Mouse (Mus musculus) heart, postnatal 0 days (tissue): ENCODE data around the gene Tec.

ENCODE experiments used
- CTCF ChIP-seq: IDR thresholded peaks from 2 replicates; pipeline ENCODE4 v1.5.1; 2016; ENCODE audit warnings: antibody characterized with exemption, control low read depth, low read depth
- EP300 ChIP-seq: IDR thresholded peaks from 2 replicates; pipeline ENCODE4 v1.6.1; 2016; ENCODE audit warnings: antibody characterized with exemption, low read depth

DNA sequence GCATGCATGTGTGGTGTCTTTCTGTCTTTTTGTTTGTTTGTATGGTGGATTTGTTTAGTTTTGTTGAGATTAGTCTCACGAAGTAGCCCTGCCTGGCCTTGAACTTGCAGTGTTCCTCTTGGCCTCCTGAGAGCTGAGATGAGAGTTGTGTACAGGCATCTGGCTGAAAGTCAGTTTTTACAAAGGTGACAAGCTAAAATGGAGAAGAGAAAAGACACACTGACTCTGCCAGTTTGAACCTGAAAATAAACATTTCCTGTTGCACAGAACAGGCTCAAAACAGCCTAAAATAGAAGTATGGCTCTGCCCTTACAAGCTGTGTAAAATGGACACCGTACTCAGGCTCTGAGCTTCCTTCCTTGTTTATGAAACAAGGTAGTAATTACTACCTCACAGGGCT lies 14.9 kb downstream of the Tec start:
- TF ChIP-seq CTCF (no peak), EP300 (no peak)
